Mouse (Mus musculus) heart, postnatal 10 days (tissue): Measurements from ENCODE around the gene Klf15. TPM values are rescaled to one million over a fixed set of nuclear protein-coding genes. Genes with fewer than 3 reads are reported as not detected.
A peak's percentile ranks its signal among the peaks of the same experiment; 100 is the strongest.

ENCODE experiments used
- DNase-seq, 2 experiments: peaks; one replicate each; pipeline ENCODE4 v3.0.0; 2021
- intact Hi-C: fragments of 180-260 bp; cut with DNase I; formaldehyde crosslinking; loops from one replicate; pipeline ENCODE4 v1.15.1; 2025
- total RNA-seq, 2 experiments: library from RNA; stranded (reverse); gene quantifications; 2 replicates each; pipeline ENCODE4 v1.2.3; 2021

Gene Klf15
- total RNA-seq, 2 experiments from 2014 or later = 15.6 to 38.7 TPM

- DNase-seq = peak in 1 of 2 experiments; percentile 43
- intact Hi-C loops = loop anchor here (1.0 kb wide), 1 partner anchor 44 kb away; no protein-coding TSS in a partner anchor
Observed at GRCm38 (mm10) chr6:90462841-90463227, 458 bp downstream of the Klf15 start.

GRCm38 (mm10) chr6:90463228-90463862, 969 bp downstream of the Klf15 start:
- DNase-seq = peak; percentile 95 to 97
- intact Hi-C loops = loop anchor here (1.0 kb wide), 1 partner anchor 44 kb away; no protein-coding TSS in a partner anchor

GRCm38 (mm10) chr6:90463890-90464421, 1.6 kb downstream of the Klf15 start:
- intact Hi-C loops = loop anchor here (1.0 kb wide), 1 partner anchor 43 kb away; no protein-coding TSS in a partner anchor
- DNase-seq = no peak

DNA sequence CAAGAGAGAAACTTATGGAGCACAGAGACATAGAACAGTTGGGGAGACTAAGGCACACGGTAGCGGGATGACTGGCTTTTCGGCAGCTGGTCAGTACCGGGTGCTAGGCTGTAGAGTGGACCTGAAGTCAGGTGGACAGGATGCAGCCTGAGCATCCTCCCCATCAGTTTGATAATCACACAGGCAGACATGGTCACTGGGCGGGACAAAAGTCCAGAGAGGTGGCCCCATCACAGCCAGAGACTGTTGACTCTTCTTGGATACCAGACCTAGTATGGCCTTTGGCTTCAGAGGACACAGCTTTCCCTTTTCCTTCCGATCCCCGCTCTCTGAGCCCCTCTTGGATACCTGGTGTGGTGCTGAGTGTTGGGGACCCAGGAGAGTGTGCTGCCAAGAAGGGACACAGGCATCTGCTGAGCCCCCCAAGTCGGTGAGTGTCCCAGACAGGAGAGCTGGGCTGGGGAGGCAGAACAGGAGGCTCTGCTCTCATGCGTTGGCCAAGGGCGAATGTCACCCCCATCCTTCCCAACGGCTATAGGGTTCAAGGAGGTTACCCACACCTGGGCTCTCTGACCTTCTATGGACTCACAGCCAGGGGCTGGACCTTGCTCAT, 2.8 kb downstream of the Klf15 start:
- DNase-seq = no peak

DNA sequence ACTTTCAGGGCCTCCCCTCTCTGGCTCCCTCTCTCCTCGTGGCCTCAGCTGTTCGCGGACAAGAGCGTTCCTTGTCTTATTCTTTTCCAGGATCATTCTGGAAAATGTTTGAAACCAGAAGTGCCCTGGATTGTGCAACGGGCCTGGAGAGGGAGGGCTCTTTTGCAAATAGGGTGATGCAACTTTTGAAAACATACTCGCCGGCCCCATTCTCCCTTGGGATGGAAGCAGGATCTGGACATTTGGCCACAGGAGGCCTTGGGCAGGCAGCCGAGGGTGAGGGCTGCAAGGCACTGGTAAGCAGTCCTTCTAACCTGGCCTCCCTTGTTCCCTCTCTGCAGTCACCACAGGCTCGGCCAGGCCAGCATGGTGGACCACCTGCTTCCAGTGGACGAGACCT, 3.7 kb downstream of the Klf15 start:
- intact Hi-C loops = no loop called here
- peak; percentile 45 to 61 for DNase-seq

More for the DNA sequence above, 2.8 kb downstream of the Klf15 start:
- intact Hi-C loops = no loop called here

DNA sequence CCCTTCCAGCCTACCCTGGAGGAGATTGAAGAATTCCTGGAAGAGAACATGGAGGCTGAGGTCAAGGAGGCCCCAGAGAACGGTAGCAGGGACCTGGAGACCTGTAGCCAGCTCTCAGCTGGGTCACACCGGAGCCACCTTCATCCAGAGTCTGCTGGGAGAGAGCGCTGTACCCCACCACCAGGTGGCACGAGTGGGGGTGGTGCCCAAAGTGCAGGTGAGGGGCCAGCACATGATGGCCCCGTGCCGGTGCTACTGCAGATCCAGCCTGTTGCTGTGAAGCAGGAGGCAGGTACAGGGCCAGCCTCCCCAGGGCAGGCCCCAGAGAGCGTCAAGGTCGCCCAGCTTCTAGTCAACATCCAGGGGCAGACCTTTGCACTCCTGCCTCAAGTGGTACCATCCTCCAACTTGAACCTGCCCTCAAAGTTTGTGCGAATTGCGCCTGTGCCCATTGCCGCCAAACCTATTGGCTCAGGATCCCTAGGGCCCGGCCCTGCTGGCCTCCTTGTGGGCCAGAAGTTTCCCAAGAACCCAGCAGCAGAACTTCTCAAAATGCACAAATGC, 4.6 kb downstream of the Klf15 start:
- intact Hi-C loops = no loop called here
- no peak for DNase-seq

GRCm38 (mm10) chr6:90468216-90468615, 5.8 kb downstream of the Klf15 start:
- DNase-seq = no peak
- intact Hi-C loops = no loop called here

DNA sequence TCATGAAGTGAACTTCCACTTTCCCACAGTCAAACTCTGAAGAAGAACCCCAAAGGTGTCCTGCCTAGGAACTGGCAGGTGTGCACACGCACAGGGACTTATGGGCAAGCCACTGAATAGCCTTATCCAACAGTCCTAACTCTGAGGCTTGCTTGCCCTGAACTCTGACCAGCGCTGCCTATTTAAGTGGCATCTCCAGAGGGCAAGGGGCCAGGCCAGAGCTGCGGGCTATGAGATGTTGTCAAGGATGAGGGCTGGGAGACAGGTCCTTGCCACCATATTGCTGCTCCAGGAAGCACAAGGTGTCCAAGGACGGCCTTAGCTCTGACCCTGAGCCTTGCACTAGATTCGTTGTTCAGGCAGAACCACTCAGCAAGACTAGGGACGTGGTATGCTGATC, 6.7 kb downstream of the Klf15 start:
- intact Hi-C loops = no loop called here
- DNase-seq = no peak

GRCm38 (mm10) chr6:90470255-90470654, 7.9 kb downstream of the Klf15 start:
- intact Hi-C loops = loop anchor here (10.0 kb wide), 1 partner anchor 255 kb away; no protein-coding TSS in a partner anchor
- no peak for DNase-seq

DNA sequence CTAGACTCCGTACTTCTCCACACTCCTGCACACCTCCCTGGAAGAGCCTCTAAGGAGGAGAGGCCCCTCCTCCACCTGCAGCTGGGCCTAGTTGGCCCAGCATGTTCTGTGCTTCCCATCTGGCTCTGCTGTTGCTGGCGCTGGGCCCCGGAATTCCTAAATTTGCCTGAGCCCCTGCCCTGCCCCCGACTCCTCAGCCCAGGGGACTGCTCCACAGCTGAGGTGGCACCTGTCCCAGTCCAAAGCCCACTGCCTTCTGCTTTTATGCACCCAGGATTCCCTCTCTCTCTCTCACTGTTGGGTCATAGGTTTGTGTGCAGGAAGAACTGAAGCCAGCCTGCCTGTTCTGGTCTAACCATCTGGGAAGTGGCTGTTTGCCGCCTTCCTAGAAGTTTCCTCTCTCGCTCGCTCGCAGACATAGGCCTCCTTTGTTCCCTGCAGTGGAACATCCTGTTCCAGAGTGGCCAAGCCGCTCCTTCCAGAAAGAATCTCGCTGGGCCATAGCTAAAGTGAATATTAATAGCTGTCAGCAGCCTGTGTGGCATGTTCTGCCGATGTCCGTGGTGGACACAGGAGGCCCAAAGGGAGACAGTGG, 8.7 kb downstream of the Klf15 start:
- intact Hi-C loops = loop anchor here (10.0 kb wide), 1 partner anchor 254 kb away; no protein-coding TSS in a partner anchor
- peak; percentile 73 to 75 for DNase-seq

- intact Hi-C loops = loop anchor here (2.0 to 10.0 kb wide), 2 partner anchors 31 to 253 kb away; no protein-coding TSS in a partner anchor
- DNase-seq = no peak
Observed at GRCm38 (mm10) chr6:90472079-90472478, 9.7 kb downstream of the Klf15 start.

DNA sequence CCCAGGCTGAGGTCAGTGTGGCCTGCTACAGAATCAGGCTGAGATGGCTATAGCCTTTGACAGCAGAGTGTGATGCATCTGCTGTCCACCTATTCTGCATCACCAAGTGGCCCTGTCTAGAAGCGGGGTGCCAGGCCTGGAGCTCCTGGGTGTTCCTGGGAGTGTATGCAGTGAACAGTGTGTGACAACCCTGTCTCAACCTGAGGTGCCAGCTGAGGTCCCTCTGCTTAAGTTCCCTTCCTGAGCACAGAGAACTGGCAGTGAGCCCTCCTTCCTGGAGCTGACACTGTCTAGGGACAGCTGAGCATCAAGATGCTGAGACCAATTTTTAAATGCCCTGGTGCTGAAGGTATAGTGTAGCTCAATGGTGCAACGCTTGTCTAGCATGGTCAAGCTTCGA, 10.3 kb downstream of the Klf15 start:
- DNase-seq = no peak
- intact Hi-C loops = loop anchor here (2.0 to 10.0 kb wide), 2 partner anchors 30 to 252 kb away; no protein-coding TSS in a partner anchor

DNA sequence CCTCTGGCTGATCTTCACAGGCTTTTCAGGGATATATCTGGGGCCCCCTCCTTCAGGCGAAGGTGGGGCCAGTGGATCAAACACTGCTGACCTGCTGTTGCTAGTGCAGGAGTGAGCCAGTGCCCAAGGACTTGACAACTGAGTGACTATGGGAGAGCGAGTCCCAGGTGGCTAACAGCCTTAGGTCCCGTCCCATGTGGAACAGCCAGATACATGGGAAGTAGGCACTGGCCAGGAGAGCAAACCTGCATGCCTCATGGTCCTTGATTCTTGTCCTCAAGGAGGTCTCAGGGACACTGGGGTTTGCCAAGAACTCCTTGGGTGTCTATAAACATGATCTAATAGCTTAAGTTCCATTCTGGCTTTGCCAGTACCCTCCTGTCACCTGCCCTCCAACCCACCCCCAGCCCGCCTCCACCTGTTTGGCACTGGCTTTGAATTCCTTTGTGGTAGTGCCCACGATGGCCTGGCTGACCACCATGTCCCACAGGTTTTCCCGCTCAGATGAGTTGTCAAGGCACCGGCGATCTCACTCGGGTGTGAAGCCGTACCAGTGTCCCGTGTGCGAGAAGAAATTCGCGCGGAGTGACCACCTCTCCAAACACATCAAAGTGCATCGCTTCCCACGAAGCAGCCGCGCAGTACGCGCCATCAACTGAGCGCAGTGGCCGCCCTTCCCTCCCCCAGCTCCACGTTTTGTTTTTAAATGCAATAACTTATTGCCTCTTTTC, 11.4 kb downstream of the Klf15 start:
- intact Hi-C loops = loop anchor here (2.0 to 10.0 kb wide), 2 partner anchors 29 to 251 kb away; no protein-coding TSS in a partner anchor
- DNase-seq = no peak

DNA sequence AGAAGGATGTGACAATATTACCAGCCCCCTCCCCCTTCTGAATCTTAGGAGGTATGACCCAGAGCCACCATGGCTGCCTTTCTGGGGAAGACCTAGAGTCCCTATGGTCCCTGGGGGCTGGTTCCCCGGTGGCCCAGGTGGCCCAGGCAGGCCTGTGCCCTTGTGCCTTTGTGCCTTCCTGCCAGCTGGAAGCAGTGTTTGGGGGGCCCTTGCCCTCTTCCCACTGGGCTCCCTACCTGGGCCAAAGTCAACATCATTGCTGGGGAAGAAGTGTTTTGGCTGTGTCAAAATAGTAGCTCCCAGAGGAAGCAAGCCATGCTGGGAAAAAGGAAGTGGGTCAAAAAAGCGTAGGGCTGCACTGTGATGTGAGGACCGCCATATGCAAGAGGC, 12.0 kb downstream of the Klf15 start:
- DNase-seq = no peak
- intact Hi-C loops = loop anchor here (10.0 kb wide), 1 partner anchor 250 kb away; no protein-coding TSS in a partner anchor

DNA sequence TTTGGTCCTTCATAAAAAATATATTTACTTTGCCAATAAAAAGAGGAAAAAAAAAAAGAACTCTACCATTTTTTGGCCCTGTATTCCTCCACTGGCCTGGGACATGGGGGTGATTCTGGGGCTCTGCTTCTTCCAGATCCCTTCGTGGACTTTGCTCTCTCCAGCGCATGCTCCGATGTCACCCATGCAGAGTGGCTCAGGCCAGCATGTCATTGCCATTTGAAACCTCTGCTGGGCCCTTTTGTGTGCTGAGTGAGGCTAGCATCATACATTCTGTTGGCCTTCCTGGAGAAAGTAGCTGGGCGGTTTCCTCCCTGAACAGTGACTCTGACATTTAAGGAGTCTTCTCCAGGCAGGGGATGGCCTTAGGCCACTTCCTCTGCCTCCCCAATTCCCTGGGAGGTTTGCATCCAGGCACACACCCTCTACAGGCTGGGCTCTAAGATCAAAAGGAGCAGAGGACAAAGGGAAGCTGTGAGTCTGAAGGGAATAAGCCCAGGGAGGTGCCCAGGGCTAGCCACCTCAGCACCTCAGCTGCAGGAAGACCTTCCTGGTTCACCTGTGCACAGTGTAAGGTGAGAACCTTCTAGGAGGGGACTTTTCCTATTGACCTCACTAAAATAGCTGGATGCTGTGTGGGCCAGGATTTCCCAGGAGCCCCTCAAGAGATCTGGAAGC, 12.9 kb downstream of the Klf15 start:
- intact Hi-C loops = loop anchor here (10.0 kb wide), 1 partner anchor 249 kb away; no protein-coding TSS in a partner anchor
- no peak for DNase-seq

DNA sequence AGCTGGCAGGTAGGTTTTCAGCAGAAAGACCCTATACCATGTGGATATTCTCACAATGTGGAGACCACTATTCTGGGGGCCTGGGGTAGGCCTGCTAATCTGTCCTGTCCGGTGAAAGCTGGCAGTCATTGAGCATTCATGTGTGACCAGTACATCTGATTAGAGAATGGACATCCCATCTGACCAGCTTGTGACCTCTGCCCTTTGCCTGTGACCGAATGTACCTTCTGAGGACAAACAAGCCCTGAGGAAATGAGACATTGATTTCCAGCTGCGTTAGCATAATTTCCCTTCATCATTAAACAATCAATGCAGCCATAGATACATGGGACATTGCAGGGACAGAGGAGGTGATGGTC, 13.5 kb downstream of the Klf15 start:
- intact Hi-C loops = loop anchor here (10.0 kb wide), 1 partner anchor 249 kb away; no protein-coding TSS in a partner anchor
- no peak for DNase-seq

GRCm38 (mm10) chr6:90476941-90477518, 14.7 kb downstream of the Klf15 start:
- peak; percentile 68 to 70 for DNase-seq
- intact Hi-C loops = loop anchor here (10.0 kb wide), 1 partner anchor 248 kb away; no protein-coding TSS in a partner anchor

- no peak for DNase-seq
- intact Hi-C loops = no loop called here
Observed at GRCm38 (mm10) chr6:90484249-90484648, 21.9 kb downstream of the Klf15 start.

DNA sequence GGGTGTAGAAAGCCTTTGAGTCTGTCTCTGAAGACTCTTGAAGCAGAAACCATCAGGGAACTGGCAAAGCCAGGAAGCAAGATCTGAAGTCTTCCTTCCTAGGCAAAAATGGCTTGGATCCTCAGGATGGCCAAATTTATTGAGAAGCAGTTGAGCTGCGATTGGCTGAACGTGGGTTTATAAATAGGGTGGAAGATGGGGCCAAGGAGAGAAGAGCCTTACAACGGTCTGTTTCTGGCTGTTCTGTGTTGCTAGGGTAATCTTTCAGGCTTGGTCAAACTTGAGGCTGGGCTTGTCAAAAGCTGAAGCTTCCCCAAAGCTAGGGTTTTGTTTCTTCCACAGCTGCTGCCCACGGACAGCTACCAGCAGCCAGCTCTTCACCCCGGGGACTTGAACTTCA, 22.5 kb downstream of the Klf15 start:
- no peak for DNase-seq
- intact Hi-C loops = no loop called here
